Mouse (Mus musculus) hindbrain, embryonic 13.5 days (tissue): Measurements from ENCODE around the gene G3bp1. TPM values are rescaled to one million over a fixed set of nuclear protein-coding genes. Genes with fewer than 3 reads are reported as not detected.

Source experiments
- ATAC-seq: fragments of 200-750 bp; cut with Nextera tagmentation; 2 replicates; pipeline ENCODE4 v1.8.0; 2017; ENCODE audit warnings: moderate TSS enrichment; ENCODE audit not compliant: low FRiP score
- H3K27ac ChIP-seq: fragments of 300-500 bp; sonication (generic); 2 replicates; pipeline ENCODE4 v1.5.1; 2015; ENCODE audit warnings: inconsistent platforms, mild to moderate bottlenecking, moderate library complexity
- H3K27me3 ChIP-seq: fragments of 300-500 bp; sonication (generic); 2 replicates; pipeline ENCODE4 v1.6.1; 2015; ENCODE audit warnings: mild to moderate bottlenecking, inconsistent platforms
- H3K36me3 ChIP-seq: fragments of 300-500 bp; sonication (generic); 2 replicates; pipeline ENCODE4 v1.6.1; 2015; ENCODE audit warnings: mild to moderate bottlenecking, inconsistent platforms
- H3K4me1 ChIP-seq: fragments of 300-500 bp; sonication (generic); replicated peaks from 2 replicates; pipeline ENCODE4 v1.6.1; 2015; ENCODE audit warnings: inconsistent platforms
- H3K4me2 ChIP-seq: fragments of 300-500 bp; sonication (generic); 2 replicates; pipeline ENCODE4 v1.6.1; 2015; ENCODE audit warnings: inconsistent platforms, mild to moderate bottlenecking, moderate library complexity
- H3K4me3 ChIP-seq: fragments of 300-500 bp; sonication (generic); 2 replicates; pipeline ENCODE4 v1.5.1; 2015; ENCODE audit warnings: mild to moderate bottlenecking, inconsistent platforms
- H3K9ac ChIP-seq: fragments of 300-500 bp; sonication (generic); 2 replicates; pipeline ENCODE4 v1.6.1; 2015; ENCODE audit warnings: mild to moderate bottlenecking, inconsistent platforms
- H3K9me3 ChIP-seq: fragments of 300-500 bp; sonication (generic); 2 replicates; pipeline ENCODE4 v1.6.1; 2016; ENCODE audit warnings: inconsistent platforms
- WGBS: fragments of 180-500 bp; shearing (Covaris S2); methylation state at CpG from one replicate; pipeline ENCODE4 v1.1.7; 2015; 5-methylcytosine and 5-hydroxymethylcytosine counted together
- microRNA-seq: library from miRNA; unstranded; fragments of <30 nt; microRNA quantifications from one replicate; pipeline ENCODE4, GENCODE M21; 2016
- polyA plus RNA-seq: library from polyadenylated mRNA; unstranded; fragments of >200 nt; fragmentation: Nextera tagmentation; extraction: Ambion mirVana; gene quantifications from 2 replicates; pipeline ENCODE4 v1.2.1, GENCODE M21; 2015

Gene G3bp1
- polyA plus RNA-seq, 1 experiment from 2014 or later: 126 TPM

DNA sequence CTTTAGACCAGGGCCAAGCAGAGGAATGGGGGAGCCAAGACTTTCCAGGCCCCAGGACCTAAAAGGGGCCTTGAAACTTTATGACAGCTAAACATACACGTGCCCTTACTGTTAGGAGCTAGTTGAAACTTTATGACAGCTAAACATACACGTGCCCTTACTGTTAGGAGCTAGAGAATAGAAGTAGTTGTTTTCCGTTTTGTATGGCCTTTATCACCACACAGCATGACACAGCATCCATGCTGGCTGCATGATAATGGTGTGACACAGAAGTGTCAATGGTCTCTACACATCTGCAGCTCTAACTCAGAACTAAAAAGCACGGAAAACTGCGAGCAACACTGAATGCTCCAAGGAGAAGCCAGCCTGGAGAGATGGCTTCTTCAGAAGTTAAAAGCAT lies 48.2 kb downstream of the G3bp1 start:
- H3K4me2 ChIP-seq: no peak overlapping the region
- H3K4me1 ChIP-seq: peaks cover 3% of the 10 kb centered on the region
- H3K4me3 ChIP-seq: no peak overlapping the region
- ATAC-seq: no peak
- H3K27me3 ChIP-seq: no peaks in the 10 kb centered on the region
- WGBS: 63% methylated on average over 5 of the region's 5 CpGs
- peaks cover 30% of the 10 kb centered on the region for H3K36me3 ChIP-seq
- H3K9ac ChIP-seq: no peak overlapping the region
- no peak overlapping the region for H3K27ac ChIP-seq
- H3K9me3 ChIP-seq: no peaks in the 10 kb centered on the region

DNA sequence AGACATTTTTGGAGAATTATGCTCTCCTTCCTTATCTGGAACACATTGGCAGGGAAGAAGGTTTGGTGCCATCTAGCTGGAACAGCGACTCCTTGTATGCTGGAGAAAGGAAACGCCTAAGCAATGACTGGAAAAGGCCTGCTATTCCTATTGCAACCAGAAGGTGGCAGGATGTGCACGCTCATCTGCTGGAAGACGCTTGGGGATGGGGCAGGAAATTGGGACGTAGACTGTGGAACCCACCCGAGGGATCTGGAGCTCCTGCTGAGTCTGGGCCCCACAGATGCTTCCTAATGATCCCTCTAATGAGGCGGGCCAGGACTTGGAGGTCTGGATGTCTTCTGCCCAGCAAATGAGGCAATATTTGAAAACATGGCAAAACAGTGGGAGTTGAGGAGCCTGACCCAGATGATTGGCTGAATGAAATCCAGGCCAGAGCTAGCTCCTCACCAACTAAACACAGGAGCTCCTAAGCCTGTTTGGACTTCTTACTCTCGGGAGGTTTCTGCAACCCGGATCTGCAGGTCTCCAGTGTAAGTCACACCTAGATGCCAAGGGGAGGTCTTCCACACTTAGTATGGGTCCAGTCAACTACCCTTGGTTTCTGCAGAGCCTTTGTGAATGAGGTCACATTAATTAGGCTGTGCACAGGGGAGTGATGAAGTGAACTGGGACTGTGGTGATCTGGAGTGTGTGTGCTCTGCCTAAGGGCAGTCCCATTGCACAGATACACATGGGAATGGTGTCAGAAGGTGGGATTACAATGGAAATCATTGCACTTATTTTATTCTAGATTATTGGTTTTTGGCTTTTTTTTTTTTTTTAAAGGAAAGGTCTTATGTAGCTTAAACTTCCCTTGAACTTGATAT lies 49.6 kb downstream of the G3bp1 start:
- peak; percentile 77 for ATAC-seq
- no peaks in the 10 kb centered on the region for H3K27me3 ChIP-seq
- no peaks in the 10 kb centered on the region for H3K9me3 ChIP-seq
- peak overlapping the region; percentile 64; the same call in 1 of the 2 replicates for H3K27ac ChIP-seq
- no peak overlapping the region for H3K4me3 ChIP-seq
- H3K36me3 ChIP-seq: peaks cover 36% of the 10 kb centered on the region
- H3K4me1 ChIP-seq: peaks cover 3% of the 10 kb centered on the region
- 8% methylated on average over 9 of the region's 9 CpGs for WGBS
- no peak overlapping the region; the same call in 1 of the 2 replicates for H3K9ac ChIP-seq
- H3K4me2 ChIP-seq: peak overlapping the region; percentile 21; the same call in 1 of the 2 replicates

DNA sequence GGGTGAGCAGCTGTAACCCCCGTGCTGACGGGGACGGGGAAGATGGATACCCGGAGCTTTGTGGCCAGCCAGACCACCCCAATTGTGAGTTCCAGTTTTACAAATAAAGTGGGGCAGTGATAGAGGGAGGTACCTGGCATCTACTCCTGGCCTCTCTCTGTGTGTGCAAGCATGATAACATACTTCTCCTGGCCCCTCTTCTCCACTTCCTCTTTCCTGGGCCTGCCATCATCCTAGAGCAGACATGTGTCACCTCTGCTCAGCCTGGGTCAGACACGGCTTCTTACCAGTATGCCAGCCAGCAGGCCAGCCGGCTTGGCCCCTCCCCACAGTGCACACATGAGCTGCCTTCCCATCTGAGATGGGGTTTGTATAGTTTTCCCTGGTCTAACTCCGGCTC lies 61.3 kb downstream of the G3bp1 start:
- Histone ChIP-seq H3K27ac (no peak overlapping the region), H3K36me3 (peaks cover 36% of the 10 kb centered on the region), H3K4me3 (no peak overlapping the region), H3K9ac (no peak overlapping the region), H3K4me1 (peaks cover 24% of the 10 kb centered on the region), H3K4me2 (no peak overlapping the region), H3K9me3 (no peaks in the 10 kb centered on the region), H3K27me3 (no peaks in the 10 kb centered on the region)
- WGBS: 85% methylated on average over 7 of the region's 7 CpGs
- ATAC-seq: no peak

DNA sequence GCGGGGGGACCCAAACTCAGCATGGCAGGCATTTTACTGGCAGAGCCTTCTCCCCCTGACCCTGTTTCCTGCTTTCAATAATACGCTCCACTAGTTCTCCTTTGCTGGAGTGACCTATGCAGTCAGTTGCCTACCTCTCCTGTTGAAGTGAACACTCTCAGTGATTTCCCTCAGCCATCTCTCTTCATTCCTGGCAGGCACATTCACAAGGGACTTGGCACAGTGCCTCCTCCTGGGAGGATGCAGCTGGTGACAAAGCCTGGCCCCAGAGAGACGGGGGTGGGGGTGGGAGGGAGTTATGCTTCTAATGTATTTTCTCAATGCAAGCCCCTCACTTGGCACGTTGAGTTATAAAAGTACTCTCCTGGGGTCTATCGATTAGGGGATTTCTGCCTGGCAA lies 63.9 kb downstream of the G3bp1 start:
- WGBS: 57% methylated on average over 5 of the region's 5 CpGs
- H3K27me3 ChIP-seq: no peaks in the 10 kb centered on the region
- ATAC-seq: 0 out of 2 replicates have a peak, but pooled peaks have one; percentile 43
- peaks cover 26% of the 10 kb centered on the region for H3K4me1 ChIP-seq
- peak overlapping the region; percentile 72 for H3K27ac ChIP-seq
- no peak overlapping the region for H3K4me2 ChIP-seq
- no peaks in the 10 kb centered on the region for H3K9me3 ChIP-seq
- no peak overlapping the region for H3K4me3 ChIP-seq
- H3K9ac ChIP-seq: no peak overlapping the region
- H3K36me3 ChIP-seq: peaks cover 24% of the 10 kb centered on the region

DNA sequence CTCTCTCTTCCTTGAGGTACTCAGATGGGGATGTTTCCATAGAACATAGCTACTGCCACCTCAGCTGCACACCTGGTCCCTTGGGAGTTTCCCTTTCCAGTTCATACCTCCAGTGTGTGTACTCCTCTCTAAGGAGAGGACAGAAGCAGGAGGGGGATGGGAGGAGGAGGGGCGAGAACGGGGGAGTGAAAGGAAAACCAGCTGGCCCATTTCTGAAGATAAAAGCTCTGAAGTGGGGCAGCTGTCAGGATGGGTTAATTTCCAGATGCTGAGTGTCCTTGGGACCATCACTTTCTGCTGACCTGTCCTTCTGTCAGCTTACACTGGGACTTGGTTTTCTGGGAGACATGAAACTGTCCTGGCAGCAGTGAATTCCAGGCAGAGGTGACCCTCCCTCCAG lies 65.3 kb downstream of the G3bp1 start:
- H3K27me3 ChIP-seq: no peaks in the 10 kb centered on the region
- no peaks in the 10 kb centered on the region for H3K9me3 ChIP-seq
- no peak overlapping the region for H3K9ac ChIP-seq
- peaks cover 30% of the 10 kb centered on the region for H3K4me1 ChIP-seq
- H3K4me3 ChIP-seq: no peak overlapping the region
- 40% methylated on average over 2 of the region's 2 CpGs for WGBS
- peaks cover 15% of the 10 kb centered on the region for H3K36me3 ChIP-seq
- H3K27ac ChIP-seq: no peak overlapping the region
- no peak overlapping the region for H3K4me2 ChIP-seq
- ATAC-seq: no peak

GRCm38 (mm10) chr11:55542128-55542527 lies 72.6 kb downstream of the G3bp1 start:
- Histone ChIP-seq H3K36me3 (0 out of 2 replicates have a peak, but pooled peaks cover 3% of the 10 kb centered on the region), H3K9me3 (peaks cover 6% of the 10 kb centered on the region; the same call in 1 of the 2 replicates), H3K27ac (0 out of 2 replicates have a peak overlapping the region, but pooled peaks have one; percentile 52), H3K4me2 (no peak overlapping the region), H3K9ac (no peak overlapping the region), H3K27me3 (no peaks in the 10 kb centered on the region), H3K4me3 (no peak overlapping the region), H3K4me1 (peaks cover 5% of the 10 kb centered on the region; the same call in 1 of the 2 replicates)
- ATAC-seq: no peak
- WGBS: 70% methylated on average over 7 of the region's 7 CpGs

- 74% methylated on average over 4 of the region's 4 CpGs for WGBS
- H3K27me3 ChIP-seq: no peaks in the 10 kb centered on the region
- H3K27ac ChIP-seq: no peak overlapping the region
- no peak for ATAC-seq
- no peak overlapping the region for H3K4me2 ChIP-seq
- H3K4me1 ChIP-seq: peaks cover 5% of the 10 kb centered on the region; the same call in 1 of the 2 replicates
- no peak overlapping the region for H3K4me3 ChIP-seq
- H3K36me3 ChIP-seq: 0 out of 2 replicates have a peak, but pooled peaks cover 3% of the 10 kb centered on the region
- no peak overlapping the region for H3K9ac ChIP-seq
- peaks cover 6% of the 10 kb centered on the region; the same call in 1 of the 2 replicates for H3K9me3 ChIP-seq
Measured at GRCm38 (mm10) chr11:55542671-55543070, 73.2 kb downstream of the G3bp1 start.

DNA sequence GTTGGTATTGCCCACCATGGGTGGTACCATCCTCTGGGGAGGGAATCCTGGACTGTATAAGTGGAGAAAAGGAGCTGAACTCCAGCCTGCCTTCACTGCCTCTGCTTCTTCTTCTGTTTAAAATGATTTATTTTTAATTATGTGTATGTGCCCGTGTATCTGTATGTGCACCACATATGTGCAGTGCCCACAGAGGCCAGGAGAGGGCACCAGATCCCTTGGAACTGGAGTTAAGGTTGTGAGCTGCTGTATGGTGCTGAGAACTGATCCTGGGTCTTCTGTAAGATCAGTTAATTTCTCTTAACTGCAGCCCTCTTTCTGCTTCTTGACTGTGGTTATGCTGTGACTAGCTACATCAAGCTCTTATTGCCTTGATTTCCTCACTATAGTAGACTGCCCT lies 76.2 kb downstream of the G3bp1 start:
- no peaks in the 10 kb centered on the region for H3K4me1 ChIP-seq
- H3K4me3 ChIP-seq: no peak overlapping the region
- H3K4me2 ChIP-seq: no peak overlapping the region
- ATAC-seq: no peak
- peaks cover 3% of the 10 kb centered on the region; the same call in 1 of the 2 replicates for H3K36me3 ChIP-seq
- H3K27me3 ChIP-seq: no peaks in the 10 kb centered on the region
- H3K27ac ChIP-seq: no peak overlapping the region
- 86% methylated on average over 1 of the region's 1 CpGs for WGBS
- peaks cover 6% of the 10 kb centered on the region; the same call in 1 of the 2 replicates for H3K9me3 ChIP-seq
- H3K9ac ChIP-seq: no peak overlapping the region

Small RNA genes within 50 kb of the gene (microRNA-seq; reads per million reads assigned to microRNA genes)
- gene Mir7652: not detected

Other genes starting within 250 kb of the G3bp1 start
- 0.05 and 0.13 TPM in 2 replicates for gene Fat2, start 133.1 kb upstream of the G3bp1 start, polyA plus RNA-seq
- 579 and 581 TPM in 2 replicates for gene Sparc, start 46.5 kb upstream of the G3bp1 start, polyA plus RNA-seq
- 302 and 316 TPM in 2 replicates for gene Atox1, start 8.4 kb upstream of the G3bp1 start, polyA plus RNA-seq
- 2.1 and 2.7 TPM in 2 replicates for gene Glra1, start 138.5 kb downstream of the G3bp1 start, polyA plus RNA-seq